Mouse (Mus musculus) hindbrain, embryonic 13.5 days (tissue): Measurements from ENCODE around the gene A130010J15Rik. TPM values are rescaled to one million over a fixed set of nuclear protein-coding genes. Genes with fewer than 3 reads are reported as not detected.

Experiments used
- ATAC-seq: fragments of 200-750 bp; cut with Nextera tagmentation; 2 replicates; pipeline ENCODE4 v1.8.0; 2017; ENCODE audit warnings: moderate TSS enrichment; ENCODE audit not compliant: low FRiP score
- H3K27ac ChIP-seq: fragments of 300-500 bp; sonication (generic); 2 replicates; pipeline ENCODE4 v1.5.1; 2015; ENCODE audit warnings: inconsistent platforms, mild to moderate bottlenecking, moderate library complexity
- H3K27me3 ChIP-seq: fragments of 300-500 bp; sonication (generic); 2 replicates; pipeline ENCODE4 v1.6.1; 2015; ENCODE audit warnings: mild to moderate bottlenecking, inconsistent platforms
- H3K36me3 ChIP-seq: fragments of 300-500 bp; sonication (generic); 2 replicates; pipeline ENCODE4 v1.6.1; 2015; ENCODE audit warnings: mild to moderate bottlenecking, inconsistent platforms
- H3K4me1 ChIP-seq: fragments of 300-500 bp; sonication (generic); replicated peaks from 2 replicates; pipeline ENCODE4 v1.6.1; 2015; ENCODE audit warnings: inconsistent platforms
- H3K4me2 ChIP-seq: fragments of 300-500 bp; sonication (generic); 2 replicates; pipeline ENCODE4 v1.6.1; 2015; ENCODE audit warnings: inconsistent platforms, mild to moderate bottlenecking, moderate library complexity
- H3K4me3 ChIP-seq: fragments of 300-500 bp; sonication (generic); 2 replicates; pipeline ENCODE4 v1.5.1; 2015; ENCODE audit warnings: mild to moderate bottlenecking, inconsistent platforms
- H3K9ac ChIP-seq: fragments of 300-500 bp; sonication (generic); 2 replicates; pipeline ENCODE4 v1.6.1; 2015; ENCODE audit warnings: mild to moderate bottlenecking, inconsistent platforms
- H3K9me3 ChIP-seq: fragments of 300-500 bp; sonication (generic); 2 replicates; pipeline ENCODE4 v1.6.1; 2016; ENCODE audit warnings: inconsistent platforms
- WGBS: fragments of 180-500 bp; shearing (Covaris S2); methylation state at CpG from one replicate; pipeline ENCODE4 v1.1.7; 2015; 5-methylcytosine and 5-hydroxymethylcytosine counted together
- polyA plus RNA-seq: library from polyadenylated mRNA; unstranded; fragments of >200 nt; fragmentation: Nextera tagmentation; extraction: Ambion mirVana; gene quantifications from 2 replicates; pipeline ENCODE4 v1.2.1, GENCODE M21; 2015

The A130010J15Rik gene
- polyA plus RNA-seq, 1 experiment from 2014 or later: 12.9 TPM

- H3K9me3 ChIP-seq: no peaks in the 10 kb centered on the region
- H3K9ac ChIP-seq: no peak overlapping the region
- H3K27me3 ChIP-seq: no peaks in the 10 kb centered on the region
- no peaks in the 10 kb centered on the region for H3K4me1 ChIP-seq
- H3K4me3 ChIP-seq: no peak overlapping the region
- ATAC-seq: no peak
- WGBS: 55% methylated on average over 2 of the region's 2 CpGs
- H3K27ac ChIP-seq: no peak overlapping the region
- no peak overlapping the region for H3K4me2 ChIP-seq
- H3K36me3 ChIP-seq: no peaks in the 10 kb centered on the region
Measured at GRCm38 (mm10) chr1:193208178-193208577, 40.3 kb downstream of the A130010J15Rik start.

- 79% methylated on average over 5 of the region's 5 CpGs for WGBS
- Histone ChIP-seq H3K27ac (no peak overlapping the region), H3K9ac (no peak overlapping the region), H3K4me1 (no peaks in the 10 kb centered on the region), H3K4me3 (no peak overlapping the region), H3K4me2 (no peak overlapping the region), H3K9me3 (no peaks in the 10 kb centered on the region), H3K27me3 (no peaks in the 10 kb centered on the region), H3K36me3 (no peaks in the 10 kb centered on the region)
- no peak for ATAC-seq
Measured at GRCm38 (mm10) chr1:193211371-193211770, 43.5 kb downstream of the A130010J15Rik start.

GRCm38 (mm10) chr1:193214053-193214452 lies 46.2 kb downstream of the A130010J15Rik start:
- Histone ChIP-seq H3K4me2 (no peak overlapping the region), H3K36me3 (no peaks in the 10 kb centered on the region), H3K4me3 (no peak overlapping the region), H3K27me3 (no peaks in the 10 kb centered on the region), H3K27ac (no peak overlapping the region), H3K9me3 (no peaks in the 10 kb centered on the region), H3K4me1 (no peaks in the 10 kb centered on the region), H3K9ac (no peak overlapping the region)
- 90% methylated on average over 5 of the region's 5 CpGs for WGBS
- no peak for ATAC-seq

- Histone ChIP-seq H3K4me2 (no peak overlapping the region), H3K4me1 (no peaks in the 10 kb centered on the region), H3K27me3 (no peaks in the 10 kb centered on the region), H3K9ac (no peak overlapping the region), H3K36me3 (no peaks in the 10 kb centered on the region), H3K27ac (no peak overlapping the region), H3K9me3 (no peaks in the 10 kb centered on the region), H3K4me3 (no peak overlapping the region)
- 76% methylated on average over 3 of the region's 3 CpGs for WGBS
- ATAC-seq: no peak
Measured at GRCm38 (mm10) chr1:193216000-193216399, 48.2 kb downstream of the A130010J15Rik start.

GRCm38 (mm10) chr1:193220408-193220807 lies 52.6 kb downstream of the A130010J15Rik start:
- Histone ChIP-seq H3K9me3 (no peaks in the 10 kb centered on the region), H3K27me3 (no peaks in the 10 kb centered on the region), H3K4me3 (no peak overlapping the region), H3K4me2 (no peak overlapping the region), H3K9ac (no peak overlapping the region), H3K27ac (no peak overlapping the region), H3K4me1 (no peaks in the 10 kb centered on the region), H3K36me3 (no peaks in the 10 kb centered on the region)
- ATAC-seq: no peak
- 79% methylated on average over 5 of the region's 5 CpGs for WGBS

GRCm38 (mm10) chr1:193225531-193225930 lies 57.7 kb downstream of the A130010J15Rik start:
- WGBS: 33% methylated on average over 3 of the region's 3 CpGs

GRCm38 (mm10) chr1:193226114-193226513 lies 58.3 kb downstream of the A130010J15Rik start:
- Histone ChIP-seq H3K4me2 (no peak overlapping the region), H3K27me3 (no peaks in the 10 kb centered on the region), H3K9ac (no peak overlapping the region), H3K4me1 (no peaks in the 10 kb centered on the region), H3K4me3 (no peak overlapping the region), H3K27ac (no peak overlapping the region), H3K36me3 (no peaks in the 10 kb centered on the region), H3K9me3 (no peaks in the 10 kb centered on the region)
- 95% methylated on average over 4 of the region's 4 CpGs for WGBS
- no peak for ATAC-seq

More at GRCm38 (mm10) chr1:193225531-193225930, 57.7 kb downstream of the A130010J15Rik start:
- no peaks in the 10 kb centered on the region for H3K36me3 ChIP-seq
- no peak overlapping the region for H3K4me3 ChIP-seq
- no peaks in the 10 kb centered on the region for H3K4me1 ChIP-seq
- H3K4me2 ChIP-seq: no peak overlapping the region
- no peaks in the 10 kb centered on the region for H3K9me3 ChIP-seq
- H3K27ac ChIP-seq: no peak overlapping the region
- ATAC-seq: no peak
- H3K9ac ChIP-seq: no peak overlapping the region
- no peaks in the 10 kb centered on the region for H3K27me3 ChIP-seq

- Histone ChIP-seq H3K4me1 (no peaks in the 10 kb centered on the region), H3K36me3 (no peaks in the 10 kb centered on the region), H3K27ac (no peak overlapping the region), H3K27me3 (no peaks in the 10 kb centered on the region), H3K9me3 (no peaks in the 10 kb centered on the region), H3K4me2 (no peak overlapping the region), H3K4me3 (no peak overlapping the region), H3K9ac (no peak overlapping the region)
- ATAC-seq: no peak
- 62% methylated on average over 7 of the region's 7 CpGs for WGBS
Measured at GRCm38 (mm10) chr1:193226724-193227522, 59.1 kb downstream of the A130010J15Rik start.

Other genes with a start within 250 kb of the A130010J15Rik start
- 7.5 and 7.8 TPM in 2 replicates for gene Syt14, start 132.3 kb upstream of the A130010J15Rik start, polyA plus RNA-seq
- 7.1 and 7.4 TPM in 2 replicates for gene Diexf, start 37.8 kb upstream of the A130010J15Rik start, polyA plus RNA-seq
- gene Irf6, start 14.9 kb upstream of the A130010J15Rik start, polyA plus RNA-seq: 0.62 and 0.82 TPM in 2 replicates
- gene Traf3ip3, start 33.7 kb downstream of the A130010J15Rik start, polyA plus RNA-seq: 2.1 and 2.8 TPM in 2 replicates
- 0.18 and 0.73 TPM in 2 replicates for gene Lamb3, start 39.7 kb downstream of the A130010J15Rik start, polyA plus RNA-seq
- gene Hsd11b1, start 96.0 kb downstream of the A130010J15Rik start, polyA plus RNA-seq: not detected in 2 replicates
- gene G0s2, start 105.2 kb downstream of the A130010J15Rik start, polyA plus RNA-seq: 6.2 and 6.5 TPM in 2 replicates
- gene Camk1g, start 202.3 kb downstream of the A130010J15Rik start, polyA plus RNA-seq: 31.7 and 35.5 TPM in 2 replicates